Mouse (Mus musculus) hindbrain, embryonic 10.5 days (tissue): Measurements from ENCODE around the gene Bco1. TPM values are rescaled to one million over a fixed set of nuclear protein-coding genes. Genes with fewer than 3 reads are reported as not detected.

Source experiments
- polyA plus RNA-seq: library from polyadenylated mRNA; unstranded; fragments of >200 nt; fragmentation: Nextera tagmentation; extraction: Ambion mirVana; gene quantifications from 2 replicates; pipeline ENCODE4 v1.2.1, GENCODE M21; 2016

Gene Bco1
- polyA plus RNA-seq, 1 experiment from 2014 or later, result 0.22 TPM

Other genes with a start within 250 kb of the Bco1 start
- 79.5 and 79.7 TPM in 2 replicates for gene Cmc2, start 174.4 kb upstream of the Bco1 start, polyA plus RNA-seq
- 48.3 and 62.6 TPM in 2 replicates for gene Cenpn, start 174.1 kb upstream of the Bco1 start, polyA plus RNA-seq
- gene Atmin, start 152.5 kb upstream of the Bco1 start, polyA plus RNA-seq, result 13.8 and 16.0 TPM in 2 replicates
- 2.8 and 4.2 TPM in 2 replicates for gene 1700030J22Rik, start 116.9 kb upstream of the Bco1 start, polyA plus RNA-seq
- gene Gcsh, start 102.3 kb upstream of the Bco1 start, polyA plus RNA-seq, result 153 and 181 TPM in 2 replicates
- 0.24 TPM in 1 of 2 replicates, not detected in the other for gene Pkd1l2, start 13.4 kb upstream of the Bco1 start, polyA plus RNA-seq
- gene Gan, start 62.3 kb downstream of the Bco1 start, polyA plus RNA-seq, result 2.1 and 2.8 TPM in 2 replicates
- gene Cmip, start 161.2 kb downstream of the Bco1 start, polyA plus RNA-seq, result 10.6 and 14.0 TPM in 2 replicates